Mouse (Mus musculus) c-Kit-positive CD71-negative TER-119-negative erythroid progenitor cells, embryonic 14.5 days (primary cell): ENCODE data around the gene Kars.

Experiments used
- DNase-seq: peaks from one replicate; pipeline ENCODE4 v3.0.0-alpha.2; 2013; ENCODE audit warnings: low read depth

The Kars gene

GRCm38 (mm10) chr8:111982116-111982515, 29.0 kb downstream of the Kars start:
- DNase-seq = no peak

- no peak for DNase-seq
These were observed 33.0 kb downstream of the Kars start for GRCm38 (mm10) chr8:111978147-111978546.

DNA sequence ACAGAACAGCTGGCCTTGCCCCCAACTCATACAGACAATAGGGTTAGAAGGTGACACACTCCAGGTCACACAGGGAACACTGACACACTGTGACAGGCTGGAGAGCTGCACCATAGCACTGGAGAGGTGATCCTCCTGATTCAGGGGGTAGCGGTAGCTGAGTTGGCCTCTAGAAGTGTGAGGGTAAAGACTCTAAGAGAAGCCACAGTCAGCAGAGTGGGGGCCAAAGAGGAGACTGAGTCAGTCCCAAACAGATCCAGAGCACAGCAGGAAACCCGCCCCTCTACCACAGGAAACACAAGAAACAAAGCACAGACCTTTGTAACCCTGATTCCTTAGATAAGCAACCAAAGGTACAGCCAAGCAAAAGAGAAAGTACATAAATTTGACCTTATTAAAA, 34.8 kb downstream of the Kars start:
- DNase-seq = no peak

DNA sequence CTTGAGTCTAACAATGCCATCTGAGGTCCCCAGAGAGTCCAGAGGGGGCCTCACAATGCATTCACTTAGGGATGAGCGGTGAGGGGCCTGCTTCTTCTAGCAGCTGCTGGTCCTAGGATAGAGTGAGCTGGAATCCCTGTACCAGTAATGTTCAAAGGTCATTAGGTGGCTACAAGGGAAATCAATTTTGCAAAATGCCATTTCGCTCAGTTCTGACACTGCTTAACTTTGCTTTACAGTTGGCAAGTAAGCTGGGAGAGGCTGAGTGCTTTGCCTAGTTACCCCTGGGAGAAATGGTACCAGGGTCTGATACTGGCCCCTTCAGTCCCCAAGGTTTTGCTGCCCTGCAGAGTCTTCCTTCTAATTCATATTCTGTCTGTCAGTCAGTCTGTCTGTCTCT, 35.4 kb downstream of the Kars start:
- DNase-seq = no peak

GRCm38 (mm10) chr8:111974138-111974537, 37.0 kb downstream of the Kars start:
- no peak for DNase-seq

DNA sequence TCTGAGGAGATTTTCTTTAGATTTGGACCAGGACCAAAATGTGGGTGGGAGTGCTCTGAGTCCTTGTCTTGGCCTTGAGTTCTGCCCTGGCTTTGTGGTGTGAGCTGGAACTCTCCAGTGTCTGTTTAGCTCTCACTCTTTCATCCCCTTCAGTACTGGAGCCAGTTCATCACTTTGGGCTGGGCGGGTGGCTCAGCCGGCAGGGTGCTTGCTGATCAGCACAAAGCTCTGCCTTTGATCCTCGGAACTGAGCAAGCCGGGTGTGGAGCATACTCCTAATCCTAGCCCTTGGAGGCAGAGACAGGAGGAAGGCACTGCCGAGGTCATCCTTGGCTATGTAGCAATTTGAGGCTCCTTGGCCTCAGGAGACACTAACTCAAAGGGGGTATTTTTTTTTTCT, 42.1 kb downstream of the Kars start:
- DNase-seq = no peak

DNA sequence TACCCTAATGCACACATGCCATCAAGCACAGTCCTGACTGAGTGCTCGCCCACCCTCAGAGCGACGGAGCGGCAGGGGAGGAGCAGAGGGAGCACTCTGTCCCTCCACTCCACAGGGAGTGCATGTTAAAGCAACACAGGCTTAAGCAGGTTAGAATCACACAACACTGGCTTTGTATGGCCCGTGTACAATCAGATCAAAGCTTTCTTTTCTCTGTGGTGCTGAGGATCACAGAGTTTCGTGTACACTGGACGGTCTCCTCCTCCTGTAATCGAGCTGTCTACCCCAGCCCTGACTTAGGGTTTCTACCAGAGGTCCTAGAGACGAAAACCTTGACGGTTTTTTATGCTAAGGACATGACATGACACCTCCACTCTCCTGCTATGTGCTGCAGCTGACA, 42.6 kb downstream of the Kars start:
- DNase-seq = no peak

- no peak for DNase-seq
These were observed 43.8 kb downstream of the Kars start for GRCm38 (mm10) chr8:111967246-111967870.

GRCm38 (mm10) chr8:111964849-111965561, 46.1 kb downstream of the Kars start:
- no peak for DNase-seq

DNA sequence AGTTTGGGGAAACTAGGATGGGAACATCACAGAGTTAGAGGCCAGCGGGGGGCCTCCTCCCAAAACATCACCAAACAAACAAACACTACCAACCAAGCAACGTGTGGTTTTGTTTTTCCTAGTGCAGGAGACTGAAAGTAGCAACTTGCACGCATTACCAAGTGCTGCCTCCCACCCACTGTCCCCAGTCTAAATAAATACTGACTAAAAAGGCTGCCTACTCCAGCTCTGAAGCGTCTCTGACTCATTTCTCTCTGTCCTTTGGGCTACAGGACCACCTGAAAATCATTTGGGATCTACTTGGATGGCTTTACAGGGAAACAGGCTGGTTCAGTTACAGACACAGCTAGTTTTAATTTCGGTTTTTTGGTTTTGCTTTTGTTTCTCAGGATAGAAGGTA, 46.8 kb downstream of the Kars start:
- DNase-seq = no peak

GRCm38 (mm10) chr8:111963546-111963945, 47.6 kb downstream of the Kars start:
- DNase-seq = no peak

DNA sequence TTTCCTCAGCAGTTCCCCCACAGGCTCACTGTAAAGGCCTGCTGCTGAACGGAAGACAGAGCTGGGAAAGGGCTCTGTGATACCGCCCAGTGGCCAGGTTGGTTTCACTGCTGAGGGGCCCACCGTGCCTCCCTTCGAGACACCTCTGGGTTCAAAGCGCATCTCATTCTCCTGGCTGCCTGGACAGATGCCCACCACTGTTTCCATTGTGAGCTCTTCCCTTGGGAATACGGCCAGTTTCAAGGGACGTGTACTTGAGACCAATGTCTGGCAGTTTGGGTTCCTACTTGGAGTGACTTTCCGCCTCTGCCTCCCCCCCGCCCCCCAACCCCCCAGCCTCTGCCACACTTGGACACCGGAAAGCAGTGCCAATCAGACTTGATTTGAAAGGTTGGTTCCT, 48.0 kb downstream of the Kars start:
- DNase-seq = no peak

GRCm38 (mm10) chr8:111962589-111962988, 48.5 kb downstream of the Kars start:
- DNase-seq = no peak

- no peak for DNase-seq
These were observed 49.8 kb downstream of the Kars start for GRCm38 (mm10) chr8:111961330-111961729.

DNA sequence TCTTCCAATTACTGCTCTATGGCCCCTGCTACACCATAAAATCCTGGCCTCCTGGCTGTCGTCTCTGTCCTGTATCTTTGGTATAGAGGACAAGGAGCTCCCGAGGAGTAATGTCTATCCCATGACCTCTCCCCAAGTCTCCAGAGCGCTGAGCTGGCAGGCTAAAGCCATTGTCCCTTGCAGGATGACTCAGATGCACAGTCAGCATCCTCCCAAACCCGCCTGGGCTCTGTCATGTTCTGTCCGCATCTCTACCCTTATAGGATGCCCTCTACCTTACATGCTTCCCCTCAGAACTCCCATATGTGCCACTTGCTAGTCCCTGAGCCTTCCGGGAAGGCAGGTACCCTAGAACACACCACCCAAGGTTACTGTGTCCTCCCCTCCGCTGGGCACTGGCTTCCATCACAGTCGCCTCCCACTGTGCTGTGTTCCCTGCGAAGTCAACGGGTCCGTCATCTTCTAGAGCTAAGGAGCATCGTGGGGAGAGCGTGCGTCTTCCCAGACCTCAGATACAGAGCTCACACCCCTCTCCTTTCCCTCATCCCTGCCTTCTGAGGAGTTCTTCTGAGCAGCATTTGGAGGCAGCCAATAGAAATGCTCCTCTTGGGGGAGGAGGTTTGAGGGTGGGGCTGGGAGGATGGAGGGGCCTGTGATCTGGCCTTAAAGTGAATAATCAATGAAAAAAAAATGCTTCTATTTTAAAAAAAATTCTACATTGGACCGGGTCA, 50.4 kb downstream of the Kars start:
- DNase-seq = no peak

- DNase-seq = no peak
These were observed 53.9 kb downstream of the Kars start for GRCm38 (mm10) chr8:111957231-111957630.

GRCm38 (mm10) chr8:111955879-111956278, 55.2 kb downstream of the Kars start:
- DNase-seq = no peak

DNA sequence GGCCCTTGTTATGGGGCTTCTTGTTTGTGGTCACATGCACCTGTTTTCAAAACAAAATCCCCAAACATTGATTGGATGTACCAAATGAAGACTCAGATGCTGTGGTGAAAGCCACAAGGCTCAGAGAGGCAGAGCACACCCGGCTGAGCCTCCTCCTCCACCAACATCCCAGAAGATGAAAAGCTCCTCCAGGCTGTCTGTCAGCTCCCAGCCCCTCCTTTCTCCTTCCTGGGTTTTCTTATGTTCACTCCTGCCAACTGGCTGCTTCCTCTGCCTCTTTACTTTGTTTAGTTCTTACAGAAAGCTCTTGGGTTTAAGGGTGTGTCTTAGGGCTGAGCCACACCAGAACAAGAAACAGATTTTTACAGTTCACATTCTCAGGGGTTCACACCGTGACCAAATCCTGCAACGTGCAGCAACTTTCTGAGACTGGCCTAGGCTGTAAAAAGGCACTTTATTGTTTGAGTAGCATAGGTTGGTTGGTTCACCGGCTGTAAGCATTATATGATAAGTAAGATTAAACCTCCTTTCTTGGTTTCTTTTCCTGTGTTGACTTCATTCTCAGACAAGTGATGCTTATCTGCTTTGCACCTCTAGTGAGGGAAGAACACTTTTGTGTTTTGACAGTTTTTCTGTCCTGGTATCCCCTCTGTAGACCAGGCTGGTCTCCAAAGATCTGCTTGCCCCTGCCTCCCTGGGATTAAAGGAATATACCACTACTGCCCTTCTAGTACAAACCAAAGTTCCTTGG, 56.1 kb downstream of the Kars start:
- no peak for DNase-seq

DNA sequence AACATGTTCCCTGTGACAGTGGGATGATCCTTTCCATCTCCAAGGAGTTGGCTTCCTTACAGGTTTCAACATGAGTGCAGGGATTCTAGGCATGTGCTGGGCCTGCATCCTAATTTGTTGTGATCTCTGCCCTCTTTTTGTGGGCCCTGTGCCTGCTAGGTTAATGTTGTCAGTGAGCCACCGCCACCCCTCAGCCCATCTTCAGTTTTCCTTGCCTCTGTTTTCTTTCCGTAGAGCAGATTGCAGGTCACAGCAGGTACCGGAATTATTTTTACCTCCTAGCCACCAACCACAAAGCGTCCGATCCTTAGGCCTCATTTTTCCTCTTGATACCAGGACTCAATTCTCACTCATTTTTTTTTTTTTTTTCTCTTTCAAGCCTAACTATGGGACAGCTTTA, 59.2 kb downstream of the Kars start:
- no peak for DNase-seq

- DNase-seq = no peak
These were observed 59.8 kb downstream of the Kars start for GRCm38 (mm10) chr8:111951317-111951716.

GRCm38 (mm10) chr8:111950846-111951245, 60.3 kb downstream of the Kars start:
- no peak for DNase-seq

GRCm38 (mm10) chr8:111947954-111948353, 63.2 kb downstream of the Kars start:
- DNase-seq = no peak

DNA sequence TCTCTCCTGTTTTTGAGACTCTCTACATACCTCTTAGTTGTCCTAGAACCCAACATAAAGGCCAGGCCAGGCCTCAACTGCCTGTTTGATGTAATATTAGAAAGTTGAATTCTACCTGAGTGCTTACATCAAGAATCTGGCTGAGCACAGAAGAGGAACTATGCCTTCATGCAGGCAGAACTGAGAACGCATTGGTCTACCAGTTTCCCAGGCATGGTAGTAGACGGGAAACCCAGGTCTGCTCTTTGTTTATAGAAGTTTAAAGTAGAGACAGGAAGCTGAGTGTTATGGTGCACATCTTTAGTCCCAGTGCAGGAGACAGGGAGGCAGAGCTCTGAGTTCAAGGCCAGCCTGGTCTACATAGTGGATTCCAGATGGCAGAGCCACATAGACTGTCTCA, 64.0 kb downstream of the Kars start:
- DNase-seq = no peak
